Mouse (Mus musculus) thymus, adult 18-20 months (tissue): ENCODE results near the gene Gm17387.
"Not testable (repeated sequence)": the region's sequence is repeated elsewhere in the genome, so short reads cannot be mapped to it uniquely, and the experiment has no call there.

Experiments used
- DNase-seq, 2 experiments: peaks; one replicate each; pipeline ENCODE4 v3.0.0; 2022; ENCODE audit warnings: mixed read lengths in 2 of 2

Gm17387 gene

GRCm38 (mm10) chr7:141016707-141017697, 11.9 kb upstream of the Gm17387 start:
- DNase-seq: no peak

- DNase-seq: not testable (repeated sequence)
Measured at GRCm38 (mm10) chr7:141017824-141018223, 11.1 kb upstream of the Gm17387 start, which contains the start of gene Ifitm6. Ifitm6 (minus strand) TSS chr7:141017924.

GRCm38 (mm10) chr7:141019028-141019427, 9.9 kb upstream of the Gm17387 start:
- DNase-seq: no peak

- no peak for DNase-seq
Measured at GRCm38 (mm10) chr7:141021489-141022449, 7.2 kb upstream of the Gm17387 start.

GRCm38 (mm10) chr7:141024865-141025838, 3.8 kb upstream of the Gm17387 start:
- DNase-seq: no peak

- DNase-seq: no peak
Measured at GRCm38 (mm10) chr7:141026097-141026739, 2.7 kb upstream of the Gm17387 start.

- DNase-seq: no peak
Measured at GRCm38 (mm10) chr7:141026740-141027098, 2.2 kb upstream of the Gm17387 start.

GRCm38 (mm10) chr7:141030390-141030789, 1.5 kb downstream of the Gm17387 start:
- DNase-seq: no peak

GRCm38 (mm10) chr7:141032458-141033167, 3.7 kb downstream of the Gm17387 start:
- no peak for DNase-seq

- not testable (repeated sequence) for DNase-seq
Measured at GRCm38 (mm10) chr7:141036624-141037023, 7.7 kb downstream of the Gm17387 start.

- no peak for DNase-seq
Measured at GRCm38 (mm10) chr7:141038090-141039032, 9.4 kb downstream of the Gm17387 start.

GRCm38 (mm10) chr7:141039386-141040107, 10.6 kb downstream of the Gm17387 start:
- no peak for DNase-seq

GRCm38 (mm10) chr7:141040867-141041606, 12.1 kb downstream of the Gm17387 start:
- DNase-seq: no peak

GRCm38 (mm10) chr7:141041661-141042060, 12.7 kb downstream of the Gm17387 start:
- DNase-seq: no peak

- no peak for DNase-seq
Measured at GRCm38 (mm10) chr7:141042539-141042938, 13.6 kb downstream of the Gm17387 start.

GRCm38 (mm10) chr7:141046931-141047580, 18.1 kb downstream of the Gm17387 start:
- no peak for DNase-seq

GRCm38 (mm10) chr7:141047581-141048225, 18.8 kb downstream of the Gm17387 start:
- peak in 1 of 2 experiments; percentile 36 for DNase-seq
